Mouse (Mus musculus) embryonic facial prominence, embryonic 13.5 days (tissue): ENCODE results near the gene Pxt1. TPM values are rescaled to one million over a fixed set of nuclear protein-coding genes. Genes with fewer than 3 reads are reported as not detected.

Experiments
- ATAC-seq: fragments of 200-750 bp; cut with Nextera tagmentation; 2 replicates; pipeline ENCODE4 v1.8.0; 2017; ENCODE audit warnings: low read depth; ENCODE audit not compliant: insufficient number of reproducible peaks, insufficient read depth, low FRiP score, low TSS enrichment
- H3K27ac ChIP-seq: fragments of 300-500 bp; sonication (generic); 2 replicates; pipeline ENCODE4 v1.5.1; 2015; ENCODE audit warnings: moderate library complexity, mild to moderate bottlenecking, inconsistent platforms
- H3K27me3 ChIP-seq: fragments of 300-500 bp; sonication (generic); 2 replicates; pipeline ENCODE4 v1.6.1; 2015; ENCODE audit warnings: mild to moderate bottlenecking, inconsistent platforms
- H3K36me3 ChIP-seq: fragments of 300-500 bp; sonication (generic); 2 replicates; pipeline ENCODE4 v1.6.1; 2015; ENCODE audit warnings: mild to moderate bottlenecking, inconsistent platforms
- H3K4me1 ChIP-seq: fragments of 300-500 bp; sonication (generic); 2 replicates; pipeline ENCODE4 v1.6.1; 2015; ENCODE audit warnings: inconsistent platforms
- H3K4me2 ChIP-seq: fragments of 300-500 bp; sonication (generic); 2 replicates; pipeline ENCODE4 v1.6.1; 2015; ENCODE audit warnings: moderate library complexity, mild to moderate bottlenecking, inconsistent platforms
- H3K4me3 ChIP-seq: fragments of 300-500 bp; sonication (generic); 2 replicates; pipeline ENCODE4 v1.5.1; 2015; ENCODE audit warnings: mild to moderate bottlenecking, inconsistent platforms
- H3K9ac ChIP-seq: fragments of 300-500 bp; sonication (generic); 2 replicates; pipeline ENCODE4 v1.6.1; 2015; ENCODE audit warnings: mild to moderate bottlenecking, inconsistent platforms
- H3K9me3 ChIP-seq: fragments of 300-500 bp; sonication (generic); 2 replicates; pipeline ENCODE4 v1.6.1; 2016; ENCODE audit warnings: inconsistent platforms
- WGBS: fragments of 180-500 bp; shearing (Covaris S2); methylation state at CpG from one replicate; pipeline ENCODE4 v1.1.7; 2015; ENCODE audit warnings: mixed read lengths; 5-methylcytosine and 5-hydroxymethylcytosine counted together
- polyA plus RNA-seq: library from polyadenylated mRNA; unstranded; fragments of >200 nt; fragmentation: Nextera tagmentation; extraction: Ambion mirVana; gene quantifications from 2 replicates; pipeline ENCODE4 v1.2.1, GENCODE M21; 2015

The Pxt1 gene
- polyA plus RNA-seq, 1 experiment from 2014 or later, result not detected

DNA sequence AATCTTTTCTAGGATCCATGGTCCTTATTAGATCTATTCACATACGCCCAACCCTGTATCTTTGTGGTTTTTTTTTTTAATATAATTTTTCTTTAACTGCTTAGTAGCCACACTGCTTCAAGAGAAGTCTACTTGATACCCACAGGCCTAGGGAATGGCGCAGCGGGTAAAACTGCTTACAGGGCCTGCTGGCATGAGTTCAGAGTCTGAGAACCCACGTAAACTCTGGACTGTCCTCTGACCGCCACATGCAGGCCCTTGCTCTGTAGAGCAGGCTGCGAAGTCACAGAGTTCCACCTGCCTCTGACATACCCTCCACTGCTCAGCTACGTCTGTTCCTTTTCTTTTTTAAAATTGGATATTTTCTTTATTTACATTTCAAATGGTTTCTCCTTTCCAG lies 841 bp upstream of the Pxt1 start:
- Histone ChIP-seq H3K4me1 (no peaks in the 10 kb centered on the region), H3K27ac (no peak overlapping the region), H3K36me3 (no peaks in the 10 kb centered on the region), H3K9ac (no peak overlapping the region), H3K27me3 (no peaks in the 10 kb centered on the region), H3K9me3 (0 out of 2 replicates have a peak, but pooled peaks cover 8% of the 10 kb centered on the region), H3K4me3 (no peak overlapping the region), H3K4me2 (no peak overlapping the region)
- WGBS, result 83% methylated on average over 7 of the region's 7 CpGs
- ATAC-seq, result no peak

DNA sequence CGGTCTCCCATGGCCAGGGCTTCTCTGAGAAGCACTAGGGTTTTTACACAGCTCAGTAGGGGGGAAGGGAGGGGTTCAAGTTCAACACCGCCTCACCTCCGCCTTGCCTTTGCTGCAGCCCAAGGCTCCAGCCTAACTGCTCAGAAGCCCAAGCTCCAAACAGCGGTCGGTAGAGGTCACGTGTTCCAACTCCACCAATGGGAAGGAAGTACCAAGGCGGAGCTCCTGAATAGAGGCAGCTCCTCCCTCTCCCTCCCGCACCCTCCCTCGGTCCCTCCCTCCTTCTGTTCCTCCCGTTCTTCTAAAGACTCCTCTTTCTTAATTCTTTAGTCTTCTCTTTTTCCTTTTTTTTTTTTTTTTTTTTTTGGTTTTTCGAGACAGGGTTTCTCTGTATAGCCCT lies 1.5 kb downstream of the Pxt1 start:
- H3K4me3 ChIP-seq, result no peak overlapping the region
- H3K36me3 ChIP-seq, result no peaks in the 10 kb centered on the region
- no peak overlapping the region for H3K27ac ChIP-seq
- H3K4me1 ChIP-seq, result no peaks in the 10 kb centered on the region
- no peak for ATAC-seq
- no peak overlapping the region for H3K9ac ChIP-seq
- H3K9me3 ChIP-seq, result 0 out of 2 replicates have a peak, but pooled peaks cover 4% of the 10 kb centered on the region
- no peaks in the 10 kb centered on the region for H3K27me3 ChIP-seq
- no peak overlapping the region for H3K4me2 ChIP-seq
- 77% methylated on average over 10 of the region's 11 CpGs for WGBS

DNA sequence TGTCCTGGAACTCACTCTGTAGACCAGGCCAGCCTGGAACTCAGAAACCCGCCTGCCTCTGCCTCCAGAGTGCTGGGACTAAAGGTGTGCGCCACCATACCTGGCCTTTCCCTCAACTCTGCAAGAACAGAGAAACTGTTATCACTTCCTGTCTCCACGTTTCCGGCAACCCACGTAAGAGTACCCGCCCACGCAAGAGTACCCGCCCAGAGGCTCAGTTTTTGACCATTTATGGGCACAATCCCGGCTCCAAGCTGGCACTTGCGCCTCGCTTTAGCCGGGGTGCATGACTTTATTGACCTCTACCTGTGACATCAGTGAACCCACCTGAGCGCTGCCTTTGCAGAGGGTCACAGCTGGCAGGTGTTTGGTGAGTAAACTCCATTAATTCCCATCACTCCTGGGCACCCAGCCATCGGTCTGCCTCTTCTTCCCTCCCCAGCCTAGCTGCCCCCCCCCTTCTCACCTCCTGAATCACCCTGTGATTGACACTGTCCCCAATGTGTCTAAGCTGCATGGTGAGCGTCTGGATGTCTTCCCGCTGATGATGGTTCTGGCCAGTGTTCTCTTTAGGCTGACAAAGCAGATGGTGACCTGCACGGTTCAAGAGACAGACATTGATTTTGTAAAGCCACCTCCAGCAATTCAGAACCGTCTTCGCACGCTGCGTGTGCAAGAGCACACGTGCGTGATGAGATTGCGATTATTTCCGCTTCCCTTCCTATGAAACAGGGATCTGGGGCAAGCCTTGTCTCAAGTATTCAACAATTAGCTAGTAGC lies 2.7 kb downstream of the Pxt1 start:
- no peak overlapping the region for H3K4me2 ChIP-seq
- 0 out of 2 replicates have a peak, but pooled peaks cover 4% of the 10 kb centered on the region for H3K9me3 ChIP-seq
- no peak for ATAC-seq
- no peak overlapping the region for H3K4me3 ChIP-seq
- WGBS, result 93% methylated on average over 25 of the region's 25 CpGs
- H3K27ac ChIP-seq, result no peak overlapping the region
- H3K27me3 ChIP-seq, result no peaks in the 10 kb centered on the region
- no peak overlapping the region for H3K9ac ChIP-seq
- H3K4me1 ChIP-seq, result no peaks in the 10 kb centered on the region
- H3K36me3 ChIP-seq, result no peaks in the 10 kb centered on the region

DNA sequence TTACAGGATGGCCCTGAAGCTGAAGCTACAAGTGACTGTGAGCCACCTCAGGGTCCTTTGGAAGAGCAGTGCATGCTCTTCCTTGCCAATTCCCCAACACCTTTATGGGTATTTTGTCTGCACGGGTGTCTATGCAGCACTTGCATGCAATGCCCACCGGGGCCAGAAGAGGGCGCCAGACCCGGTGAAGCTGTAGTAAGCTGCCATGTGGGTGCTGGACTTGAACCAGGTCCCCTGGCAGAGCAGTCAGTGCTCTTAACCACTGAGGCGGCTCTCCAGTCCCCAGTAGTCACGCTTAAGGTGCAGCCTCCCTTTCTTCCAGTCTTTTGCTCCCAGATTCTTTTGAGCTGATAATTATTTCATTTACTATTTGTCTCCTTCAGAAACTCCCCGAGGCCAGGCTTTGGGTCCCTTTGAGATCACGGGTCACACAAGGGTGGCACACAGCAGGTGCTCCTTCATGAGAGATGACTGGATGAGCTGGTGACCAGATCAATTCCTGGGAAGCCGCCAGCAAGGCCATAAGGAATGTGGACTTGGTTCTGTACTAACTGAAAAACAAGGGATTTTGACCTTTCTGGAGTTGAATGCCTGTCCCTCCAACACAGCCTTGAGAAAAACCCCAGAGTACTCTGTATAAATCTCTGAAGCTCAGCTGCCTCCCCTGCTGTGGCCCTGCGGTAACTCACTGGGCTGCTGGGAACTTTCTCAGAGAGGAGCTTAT lies 6.9 kb downstream of the Pxt1 start:
- no peak overlapping the region for H3K27ac ChIP-seq
- 79% methylated on average over 10 of the region's 10 CpGs for WGBS
- ATAC-seq, result no peak

DNA sequence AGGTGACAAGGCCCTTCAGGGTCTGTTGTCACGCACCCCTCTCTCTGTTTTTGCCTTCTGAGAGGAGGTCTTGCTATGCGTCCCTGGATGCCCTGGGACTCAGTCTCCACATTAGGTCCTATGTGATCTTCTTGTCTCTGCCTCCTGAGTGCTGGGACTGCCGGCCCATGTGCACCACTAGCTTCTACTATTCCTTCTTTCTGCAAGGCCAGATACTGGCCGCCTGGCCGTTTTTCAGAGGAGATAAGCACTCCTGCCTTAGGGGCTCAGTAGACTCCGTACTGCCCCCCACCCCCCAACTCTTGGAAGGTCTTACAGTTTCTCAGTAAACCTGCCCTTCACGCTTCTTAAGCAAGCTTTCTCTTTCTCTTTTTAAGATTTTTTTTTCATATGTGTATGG lies 7.5 kb downstream of the Pxt1 start:
- H3K4me2 ChIP-seq, result no peak overlapping the region
- no peak overlapping the region for H3K4me3 ChIP-seq
- 90% methylated on average over 7 of the region's 7 CpGs for WGBS
- H3K36me3 ChIP-seq, result no peaks in the 10 kb centered on the region
- H3K4me1 ChIP-seq, result no peaks in the 10 kb centered on the region
- no peak overlapping the region for H3K9ac ChIP-seq
- ATAC-seq, result no peak
- H3K27me3 ChIP-seq, result no peaks in the 10 kb centered on the region
- H3K9me3 ChIP-seq, result no peaks in the 10 kb centered on the region
- H3K27ac ChIP-seq, result no peak overlapping the region

More for the DNA sequence above, 6.9 kb downstream of the Pxt1 start:
- H3K4me2 ChIP-seq, result no peak overlapping the region
- no peaks in the 10 kb centered on the region for H3K36me3 ChIP-seq
- H3K27me3 ChIP-seq, result no peaks in the 10 kb centered on the region
- 0 out of 2 replicates have a peak, but pooled peaks cover 1% of the 10 kb centered on the region for H3K9me3 ChIP-seq
- no peaks in the 10 kb centered on the region for H3K4me1 ChIP-seq
- H3K4me3 ChIP-seq, result no peak overlapping the region
- H3K9ac ChIP-seq, result no peak overlapping the region

DNA sequence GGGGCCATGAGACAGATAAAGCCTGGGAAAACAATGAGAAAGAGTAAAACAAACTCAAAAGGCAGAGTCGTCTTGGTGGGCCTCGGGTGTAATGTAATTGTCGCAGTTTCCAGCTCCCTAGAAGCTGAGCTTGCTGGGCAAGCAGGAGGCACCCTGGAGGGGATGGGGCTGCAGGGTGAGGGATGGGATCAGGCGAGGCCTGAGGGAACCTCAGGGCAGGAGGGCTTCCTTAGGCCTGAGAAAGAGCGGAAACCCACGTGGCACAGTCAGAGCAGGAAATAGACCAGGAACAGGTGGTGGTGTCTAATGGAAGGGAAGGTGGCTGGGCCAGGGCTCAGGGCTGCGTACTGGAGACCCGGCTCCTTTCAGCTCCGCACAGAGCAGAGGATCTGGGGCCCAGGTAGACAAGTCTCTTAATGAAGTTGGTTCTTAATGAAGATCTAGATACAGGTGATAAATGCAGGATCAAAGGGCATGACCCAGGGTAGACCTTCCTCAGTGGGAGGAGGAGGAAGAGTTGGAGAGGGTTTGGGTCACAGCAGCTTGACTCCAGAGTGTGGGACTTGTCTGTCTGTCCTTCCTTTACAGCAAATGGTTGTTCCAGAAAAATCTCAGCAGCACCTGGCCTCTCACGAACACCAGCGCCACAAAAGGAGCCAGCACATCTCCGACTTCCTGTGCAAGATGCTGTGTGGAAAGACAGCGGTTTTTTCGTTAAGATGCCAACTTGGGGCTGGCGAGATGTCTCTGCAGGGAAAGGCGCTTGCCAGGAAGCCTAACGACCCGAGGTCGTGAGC lies 9.3 kb downstream of the Pxt1 start:
- Histone ChIP-seq H3K9ac (no peak overlapping the region), H3K9me3 (no peaks in the 10 kb centered on the region), H3K4me1 (peaks cover 10% of the 10 kb centered on the region), H3K36me3 (no peaks in the 10 kb centered on the region), H3K4me3 (no peak overlapping the region), H3K27ac (no peak overlapping the region), H3K4me2 (no peak overlapping the region), H3K27me3 (no peaks in the 10 kb centered on the region)
- no peak for ATAC-seq
- 72% methylated on average over 19 of the region's 19 CpGs for WGBS

DNA sequence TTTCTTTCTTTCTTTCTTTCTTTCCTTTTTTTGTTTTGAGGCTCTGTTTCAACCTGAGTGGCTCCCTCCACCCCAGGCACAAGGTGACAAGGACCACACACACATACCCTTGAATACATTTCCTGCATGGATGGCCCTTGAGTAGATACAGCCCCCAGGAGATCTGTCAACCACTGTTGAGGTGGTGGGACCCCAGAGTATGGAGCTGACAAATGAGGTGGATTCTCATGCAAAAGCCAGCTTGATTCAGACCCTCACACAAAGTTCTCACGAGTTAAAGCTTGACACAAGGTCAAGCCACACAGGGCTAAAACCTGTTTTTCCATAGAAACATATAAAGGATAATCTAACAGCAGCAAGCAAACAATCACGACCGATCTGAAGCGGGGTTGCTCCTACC lies 11.4 kb downstream of the Pxt1 start:
- H3K27ac ChIP-seq, result no peak overlapping the region
- no peaks in the 10 kb centered on the region for H3K9me3 ChIP-seq
- H3K36me3 ChIP-seq, result no peaks in the 10 kb centered on the region
- 91% methylated on average over 4 of the region's 4 CpGs for WGBS
- H3K4me3 ChIP-seq, result no peak overlapping the region
- H3K27me3 ChIP-seq, result no peaks in the 10 kb centered on the region
- no peak overlapping the region for H3K4me2 ChIP-seq
- H3K9ac ChIP-seq, result no peak overlapping the region
- no peak for ATAC-seq
- H3K4me1 ChIP-seq, result peaks cover 10% of the 10 kb centered on the region

DNA sequence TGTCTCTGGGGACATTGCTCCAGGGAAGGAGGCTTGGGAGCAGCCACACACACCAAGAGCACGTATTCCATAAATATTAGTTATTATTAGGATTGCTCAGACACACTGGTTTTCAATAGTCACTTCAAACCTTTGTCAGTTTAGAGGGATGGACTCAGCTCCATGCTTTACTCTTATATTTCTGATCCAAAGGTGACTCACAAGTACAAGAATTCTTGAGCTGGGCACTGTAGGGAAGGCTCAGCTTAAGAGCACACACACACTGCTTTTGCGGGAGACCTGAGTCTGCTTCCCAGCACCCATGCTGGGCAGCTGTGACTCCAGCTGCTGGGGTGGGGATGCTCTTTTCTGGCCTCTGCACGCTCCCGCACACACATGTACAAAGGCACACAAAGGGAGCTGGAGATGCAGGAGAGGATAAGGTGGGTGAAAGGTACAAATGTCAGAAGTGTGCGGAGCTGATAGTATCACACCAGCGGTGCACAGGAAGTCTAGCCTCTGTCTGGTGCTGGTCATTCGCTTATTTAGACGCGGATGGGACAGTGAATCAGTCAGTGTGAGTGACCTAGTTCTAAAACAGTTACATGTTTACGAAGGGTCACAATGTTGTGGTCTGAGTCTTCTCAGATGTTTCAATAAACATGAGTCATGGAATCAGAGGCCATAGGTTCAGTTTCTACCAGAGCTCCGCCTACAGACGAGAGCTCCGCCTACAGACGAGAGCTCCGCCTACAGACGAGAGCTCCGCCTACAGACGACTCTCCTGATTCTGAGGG lies 12.0 kb downstream of the Pxt1 start:
- Histone ChIP-seq H3K4me2 (no peak overlapping the region), H3K9ac (no peak overlapping the region), H3K9me3 (no peaks in the 10 kb centered on the region), H3K4me3 (no peak overlapping the region), H3K27me3 (no peaks in the 10 kb centered on the region), H3K27ac (peak overlapping the region; percentile 88; the same call in 1 of the 2 replicates), H3K36me3 (no peaks in the 10 kb centered on the region), H3K4me1 (peaks cover 10% of the 10 kb centered on the region)
- no peak for ATAC-seq
- 92% methylated on average over 18 of the region's 18 CpGs for WGBS

DNA sequence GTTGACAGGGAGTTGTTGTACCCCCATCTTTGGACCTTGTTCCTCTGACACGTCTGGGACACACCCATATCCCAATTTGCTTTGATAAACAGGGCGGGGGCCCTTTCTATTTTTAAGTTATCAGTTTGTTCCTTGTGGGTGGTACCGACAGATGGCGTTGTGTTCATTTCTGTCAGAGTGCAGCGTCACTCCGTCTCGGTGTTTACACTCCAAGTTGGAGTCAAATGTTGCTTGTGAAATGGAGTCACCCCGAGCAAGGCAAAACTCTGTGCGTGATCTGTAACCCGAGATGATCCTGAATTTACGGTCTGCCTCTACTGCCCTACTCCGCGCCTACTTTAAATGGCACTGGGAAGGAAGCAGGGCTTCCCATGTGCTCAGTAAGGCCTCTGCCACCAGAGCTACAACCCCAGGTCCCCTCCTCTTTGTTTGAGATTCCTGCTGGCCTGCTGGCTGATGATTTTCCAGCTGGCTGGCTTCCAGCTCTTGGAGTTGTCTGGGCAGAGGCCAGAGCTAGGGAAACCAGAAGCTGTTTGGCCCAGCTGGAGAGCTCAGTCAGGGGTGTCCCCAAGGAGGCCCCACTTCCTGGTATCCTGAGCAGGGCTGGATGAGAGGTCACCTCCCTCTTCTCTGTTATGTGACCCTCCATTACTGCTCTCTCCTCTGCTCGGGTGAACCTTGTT lies 13.1 kb downstream of the Pxt1 start:
- H3K4me2 ChIP-seq, result peak overlapping the region; percentile 30
- WGBS, result 19% methylated on average over 14 of the region's 14 CpGs
- H3K9ac ChIP-seq, result peak overlapping the region; percentile 51; the same call in 1 of the 2 replicates
- H3K27ac ChIP-seq, result peak overlapping the region; percentile 88
- no peaks in the 10 kb centered on the region for H3K36me3 ChIP-seq
- no peak overlapping the region for H3K4me3 ChIP-seq
- H3K9me3 ChIP-seq, result no peaks in the 10 kb centered on the region
- peak; percentile 87 for ATAC-seq
- no peaks in the 10 kb centered on the region for H3K27me3 ChIP-seq
- H3K4me1 ChIP-seq, result peaks cover 14% of the 10 kb centered on the region

DNA sequence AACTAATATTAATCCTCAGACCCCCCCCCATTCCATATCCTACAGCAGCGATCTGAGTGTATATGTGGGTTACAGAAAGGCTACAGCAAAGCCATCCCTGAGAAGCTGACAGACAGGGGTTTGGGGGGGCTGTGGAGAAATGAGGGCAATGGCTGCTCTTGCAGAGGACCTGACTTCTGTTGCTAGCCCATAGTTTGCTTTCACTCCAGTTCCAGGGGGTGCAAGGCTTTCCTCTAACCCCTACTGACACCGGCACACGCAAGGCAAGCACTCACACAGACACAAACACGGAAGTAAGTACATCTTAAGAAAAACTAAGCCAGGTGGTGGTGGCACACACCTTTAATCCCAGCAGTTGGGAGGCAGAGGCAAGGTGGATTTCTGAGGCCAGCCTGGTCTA lies 14.3 kb downstream of the Pxt1 start:
- 88% methylated on average over 4 of the region's 4 CpGs for WGBS
- peaks cover 14% of the 10 kb centered on the region for H3K4me1 ChIP-seq
- no peak overlapping the region for H3K9ac ChIP-seq

More for the DNA sequence above, 14.3 kb downstream of the Pxt1 start:
- Histone ChIP-seq H3K4me2 (no peak overlapping the region), H3K4me3 (no peak overlapping the region), H3K36me3 (no peaks in the 10 kb centered on the region), H3K27me3 (no peaks in the 10 kb centered on the region), H3K9me3 (no peaks in the 10 kb centered on the region), H3K27ac (no peak overlapping the region)
- ATAC-seq, result no peak
